Mouse (Mus musculus): Measurements from ENCODE around the gene Slc16a13.
A peak's percentile ranks its signal among the peaks of the same experiment; 100 is the strongest.

Gene Slc16a13

DNA sequence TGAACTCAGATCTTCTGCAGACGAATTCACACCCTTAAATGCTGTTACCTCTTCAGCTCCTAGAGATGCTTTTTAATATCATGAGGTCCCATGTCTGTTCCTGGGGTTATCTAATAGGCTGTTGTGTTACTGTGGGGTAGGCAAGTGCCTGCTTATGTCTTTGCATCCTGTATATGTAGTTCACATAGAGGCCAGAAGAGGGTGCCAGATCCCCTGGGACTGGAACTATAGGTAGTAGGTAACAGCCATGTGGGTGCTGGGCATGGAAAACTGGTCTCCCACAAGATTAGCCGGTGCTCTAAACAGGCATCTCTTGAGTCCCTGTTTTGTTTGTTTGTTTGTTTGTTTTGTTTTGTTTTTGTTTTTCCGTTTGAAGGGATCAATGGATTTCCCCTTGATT is 49.0 kb downstream of the Slc16a13 start:
- ATAC-seq (ENCODE audit: low TSS enrichment) = no peak

DNA sequence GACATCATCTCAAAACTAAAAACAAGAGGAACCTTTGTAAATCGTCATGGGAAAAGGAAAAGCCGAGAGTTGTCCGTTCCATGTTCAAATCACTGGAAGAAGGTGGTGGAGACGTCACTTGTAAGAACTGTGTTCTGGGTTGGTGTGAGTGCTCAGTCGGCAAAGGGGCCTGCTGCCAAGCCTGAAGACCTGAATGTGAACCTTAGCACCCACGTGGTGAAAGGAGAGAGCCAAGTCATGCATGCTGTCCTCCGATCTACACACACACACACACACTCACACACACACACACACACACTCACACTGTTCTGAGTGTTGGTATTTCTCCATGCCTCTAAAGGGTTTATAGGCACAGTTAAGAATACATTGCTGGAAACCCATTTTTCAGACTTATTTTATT is 49.7 kb downstream of the Slc16a13 start:
- no peak for ATAC-seq (ENCODE audit: low TSS enrichment)

DNA sequence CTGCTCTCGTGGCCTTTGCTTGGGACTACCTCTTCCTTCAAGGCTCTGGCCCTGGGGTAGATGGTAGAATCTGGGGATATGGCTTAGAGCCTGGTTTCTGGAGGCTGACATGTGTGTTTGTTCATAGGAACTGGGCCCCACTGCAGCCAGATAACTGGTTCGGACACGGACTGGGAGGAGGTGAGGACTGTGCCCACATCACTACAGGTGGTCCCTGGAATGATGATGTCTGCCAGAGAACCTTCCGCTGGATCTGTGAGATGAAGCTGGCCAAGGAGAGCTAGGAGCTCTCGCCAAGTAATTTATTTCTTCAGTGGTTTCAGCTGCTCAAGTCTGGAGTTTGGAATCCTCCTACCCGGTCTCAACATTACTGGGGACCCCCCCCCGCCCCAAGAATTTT is 50.6 kb downstream of the Slc16a13 start:
- no peak for ATAC-seq (ENCODE audit: low TSS enrichment)

DNA sequence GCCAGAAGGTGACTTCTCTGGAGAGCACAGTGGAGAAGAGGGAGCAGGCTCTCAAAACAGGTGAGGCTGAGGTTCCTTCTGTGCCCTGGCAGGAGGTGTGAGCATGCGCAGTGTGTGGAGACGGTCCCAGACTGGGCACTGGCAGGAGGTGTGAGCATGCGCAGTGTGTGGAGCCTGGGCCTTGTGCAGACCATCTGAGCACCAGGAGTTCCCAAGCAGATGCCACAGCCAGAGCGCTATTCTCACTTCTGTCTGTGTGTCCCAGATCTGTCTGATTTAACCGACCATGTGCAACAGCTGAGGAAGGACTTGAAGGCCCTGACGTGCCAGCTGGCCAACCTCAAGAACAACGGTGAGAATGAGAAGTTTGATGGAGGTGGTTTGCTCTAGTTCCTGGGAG is 51.4 kb downstream of the Slc16a13 start:
- peak; percentile 55; the same call in 1 of the 2 replicates for ATAC-seq (ENCODE audit: low TSS enrichment)

DNA sequence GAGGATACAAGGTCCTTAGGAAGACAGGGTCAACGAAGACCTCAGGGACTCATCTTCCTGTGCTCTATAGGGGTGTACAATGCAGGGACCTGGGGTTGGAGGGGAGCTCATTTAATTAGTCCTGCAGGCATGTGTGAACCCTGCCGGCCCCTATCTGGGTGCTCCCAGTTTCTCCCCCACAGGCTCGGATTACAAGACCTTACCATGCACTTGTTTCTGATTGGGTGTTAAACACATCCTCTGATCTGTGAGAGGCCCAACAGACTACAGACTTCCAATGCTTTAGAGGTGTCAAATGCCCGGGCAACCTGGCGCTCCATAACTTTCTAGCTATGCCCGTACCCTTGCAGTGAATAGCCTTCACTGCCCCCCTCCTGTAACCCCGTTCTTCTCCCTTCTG is 52.7 kb downstream of the Slc16a13 start:
- ATAC-seq (ENCODE audit: low TSS enrichment) = no peak

All from frontal cortex, adult (tissue).